Mouse (Mus musculus) lung, postnatal 0 days (tissue): ENCODE data around the gene Susd4.

ENCODE experiments used
- CTCF ChIP-seq: IDR thresholded peaks from 2 replicates; pipeline ENCODE4 v1.5.1; 2016; ENCODE audit warnings: antibody characterized with exemption, mild to moderate bottlenecking
- EP300 ChIP-seq: IDR thresholded peaks from 2 replicates; pipeline ENCODE4 v1.6.1; 2016; ENCODE audit warnings: antibody characterized with exemption, mild to moderate bottlenecking, control low read depth

DNA sequence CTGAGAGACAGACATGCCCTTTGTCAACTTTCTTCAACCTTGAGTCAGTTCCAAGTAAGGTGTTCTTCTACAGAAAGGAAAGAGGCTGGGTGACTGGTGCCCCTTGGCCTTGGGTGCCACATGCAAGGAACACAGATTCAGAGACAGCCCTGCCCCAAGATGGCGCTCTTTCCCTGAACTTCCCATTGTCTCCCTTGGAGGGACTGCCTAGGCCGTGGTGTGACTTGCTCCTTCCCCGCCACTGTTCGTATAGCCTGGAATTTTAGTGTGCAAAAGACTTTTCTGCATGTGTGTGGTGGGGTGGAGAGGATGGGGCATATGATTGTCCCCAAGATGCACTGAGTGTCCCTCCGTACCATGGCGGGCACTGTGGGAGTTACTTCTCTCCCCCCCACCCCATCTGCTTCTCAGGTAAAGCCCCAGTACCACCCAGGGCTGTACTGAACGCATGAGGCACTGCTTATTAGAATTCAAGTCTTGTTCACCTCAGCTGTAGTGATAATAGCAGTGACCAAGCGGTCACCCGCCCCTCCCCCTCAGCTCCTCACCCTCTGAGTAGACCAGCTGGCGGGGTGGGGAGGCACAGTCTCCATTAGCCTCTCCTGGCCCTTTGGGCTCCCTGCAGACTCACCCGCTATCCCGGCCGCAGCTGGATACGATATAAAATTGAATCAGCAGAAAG, 104.9 kb downstream of the Susd4 start:
- TF ChIP-seq CTCF (peak; percentile 70), EP300 (no peak)
